21 mouse cellular contexts compared by ENCODE assay signal in the genomic region with DNA sequence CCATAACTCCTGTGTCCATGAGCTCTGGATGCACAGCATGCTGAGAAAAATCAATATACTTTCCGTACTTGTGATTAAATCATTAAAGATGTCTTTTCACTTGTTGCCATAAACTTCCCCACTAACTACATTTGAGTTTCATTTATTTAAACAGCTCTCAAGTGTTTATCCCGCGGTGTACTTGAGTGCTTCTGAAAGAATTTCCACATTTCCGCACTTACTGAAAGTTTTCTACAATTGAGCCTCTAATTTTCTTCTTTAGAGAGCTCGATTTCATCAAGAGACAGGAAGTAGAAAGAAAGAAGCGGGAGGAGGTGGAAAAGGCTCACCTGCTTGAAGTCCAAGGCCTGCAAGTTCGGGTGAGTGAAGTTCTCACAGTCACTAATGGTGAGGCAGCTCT.
DNase-seq lines count a peak whose midpoint lies in the region; ATAC-seq and TF ChIP-seq lines count a peak whose summit lies in the region.
"Had no signal": no experiment of that assay in that cellular context is flagged by ENCODE, and none has a peak within 500 bp of the region (broad histone marks: within the 10 kb centered on the region; RNA-seq: fewer than 3 reads in every experiment).

No protein-coding gene starts in this region.

- no peak overlapping the region for H3K27ac ChIP-seq in lung, postnatal 0 days (ENCODE audit: low read length)
- H3K27ac ChIP-seq: embryonic facial prominence, embryonic 13.5 days; embryonic facial prominence, embryonic 15.5 days; forebrain, embryonic 12.5 days had no signal

- H3K4me3 ChIP-seq in lung, postnatal 0 days (ENCODE audit: low read depth, low read length): no peak overlapping the region
- H3K4me3 ChIP-seq: embryonic facial prominence, embryonic 13.5 days; embryonic facial prominence, embryonic 15.5 days; erythroblast, embryonic 14.5 days; forebrain, embryonic 10.5 days; forebrain, embryonic 12.5 days had no signal

- no peaks in the 10 kb centered on the region for H3K9me3 ChIP-seq in lung, postnatal 0 days (ENCODE audit: low read length)
- H3K9me3 ChIP-seq: embryonic facial prominence, embryonic 13.5 days; embryonic facial prominence, embryonic 15.5 days; forebrain, embryonic 10.5 days; forebrain, embryonic 12.5 days had no signal

- 56% methylated on average over 7 of the region's 7 CpGs for WGBS in lung, postnatal 0 days

- no peaks in the 10 kb centered on the region; the same call in 1 of the 2 replicates for H3K36me3 ChIP-seq in lung, postnatal 0 days (ENCODE audit: insufficient read depth, low read length)

- DNase-seq in lung, postnatal 0 days (ENCODE audit: low spot score): peak; percentile 66
- DNase-seq in lung, postnatal 4 days: no peak
- DNase-seq in lung, postnatal 36 days: peak; percentile 64
- no peak for DNase-seq in lung, postnatal 14 days
- DNase-seq: adrenal gland, adult 2 months; adrenal gland, postnatal 10 days; adrenal gland, postnatal 25 days; cerebellum, adult 11 months; cerebellum, adult 18-20 months; cerebellum, adult 8-10 months; cerebellum, adult 9-11 months; cerebellum, postnatal 14 days; cerebellum, postnatal 36 days; embryo, embryonic 11 days had no signal

- peak; percentile 82 for TF ChIP-seq EP300 in lung, postnatal 0 days (IDR thresholded peaks at IDR 0.05)

- no peak overlapping the region for H3K9ac ChIP-seq in lung, postnatal 0 days (replicated peaks; ENCODE audit: low read depth)
- H3K9ac ChIP-seq: embryonic facial prominence, embryonic 13.5 days; embryonic facial prominence, embryonic 15.5 days; forebrain, embryonic 12.5 days had no signal

- H3K4me1 ChIP-seq in lung, postnatal 0 days (ENCODE audit: insufficient read depth, low read depth, low read length): peaks cover 4% of the 10 kb centered on the region; the same call in 1 of the 2 replicates
- H3K4me1 ChIP-seq: embryonic facial prominence, embryonic 15.5 days had no signal

- H3K4me2 ChIP-seq in lung, postnatal 0 days (replicated peaks; ENCODE audit: low read depth, low read length): no peak overlapping the region
- H3K4me2 ChIP-seq: embryonic facial prominence, embryonic 13.5 days; embryonic facial prominence, embryonic 15.5 days; forebrain, embryonic 12.5 days had no signal

- H3K27me3 ChIP-seq in lung, postnatal 0 days (replicated peaks; ENCODE audit: insufficient read depth, low read length): no peaks in the 10 kb centered on the region
- H3K27me3 ChIP-seq: embryonic facial prominence, embryonic 13.5 days; embryonic facial prominence, embryonic 15.5 days; forebrain, embryonic 12.5 days had no signal

- TF ChIP-seq CTCF in lung, postnatal 0 days (IDR thresholded peaks at IDR 0.05): no peak

- ATAC-seq in lung, postnatal 0 days: peak; percentile 31
- ATAC-seq: forebrain, embryonic 14.5 days; forebrain, embryonic 16.5 days had no signal

Comparison
In these comparisons a context has a peak if more than half of its experiments do, and no peak if none do; other contexts are left out.
1. DNase-seq: peak in lung, postnatal 0 days (single experiment) and lung, postnatal 36 days (single experiment); none in lung, postnatal 4 days (0 of 2) and lung, postnatal 14 days (single experiment).